Mouse (Mus musculus): Measurements from ENCODE around the gene Prcc. TPM values are rescaled to one million over a fixed set of nuclear protein-coding genes. Genes with fewer than 3 reads are reported as not detected.

The Prcc gene
- polyA plus RNA-seq, 1 experiment from 2014 or later, result 16.5 TPM

Other genes with a start within 250 kb of the Prcc start
- gene Lrrc71, start 137.0 kb downstream of the Prcc start, polyA plus RNA-seq (2015; fragmentation: Nextera tagmentation; extraction: Ambion mirVana), result 0.61 and 1.2 TPM in 2 replicates
- 1.0 and 1.3 TPM in 2 replicates for gene Ntrk1, start 90.4 kb downstream of the Prcc start, polyA plus RNA-seq (2015; fragmentation: Nextera tagmentation; extraction: Ambion mirVana)
- gene Insrr, start 88.7 kb downstream of the Prcc start, polyA plus RNA-seq (2015; fragmentation: Nextera tagmentation; extraction: Ambion mirVana), result 0.41 and 0.52 TPM in 2 replicates
- 4.7 and 7.2 TPM in 2 replicates for gene Pear1, start 61.3 kb downstream of the Prcc start, polyA plus RNA-seq (2015; fragmentation: Nextera tagmentation; extraction: Ambion mirVana)
- gene Sh2d2a, start 38.9 kb downstream of the Prcc start, polyA plus RNA-seq (2015; fragmentation: Nextera tagmentation; extraction: Ambion mirVana), result not detected in 2 replicates
- 226 and 235 TPM in 2 replicates for gene Hdgf, start 20.7 kb upstream of the Prcc start, polyA plus RNA-seq (2015; fragmentation: Nextera tagmentation; extraction: Ambion mirVana)
- gene Mrpl24, start 33.9 kb upstream of the Prcc start, polyA plus RNA-seq (2015; fragmentation: Nextera tagmentation; extraction: Ambion mirVana), result 62.7 and 68.2 TPM in 2 replicates
- 49.7 and 50.0 TPM in 2 replicates for gene Isg20l2, start 44.7 kb upstream of the Prcc start, polyA plus RNA-seq (2015; fragmentation: Nextera tagmentation; extraction: Ambion mirVana)
- 20.1 and 20.2 TPM in 2 replicates for gene Rrnad1, start 45.1 kb upstream of the Prcc start, polyA plus RNA-seq (2015; fragmentation: Nextera tagmentation; extraction: Ambion mirVana)
- 14.9 and 18.4 TPM in 2 replicates for gene Crabp2, start 63.1 kb upstream of the Prcc start, polyA plus RNA-seq (2015; fragmentation: Nextera tagmentation; extraction: Ambion mirVana)
- 50.0 and 56.7 TPM in 2 replicates for gene Nes, start 85.5 kb upstream of the Prcc start, polyA plus RNA-seq (2015; fragmentation: Nextera tagmentation; extraction: Ambion mirVana)
- 26.6 and 27.2 TPM in 2 replicates for gene Bcan, start 114.6 kb upstream of the Prcc start, polyA plus RNA-seq (2015; fragmentation: Nextera tagmentation; extraction: Ambion mirVana)
- gene Hapln2, start 142.0 kb upstream of the Prcc start, polyA plus RNA-seq (2015; fragmentation: Nextera tagmentation; extraction: Ambion mirVana), result 0.43 and 0.89 TPM in 2 replicates
- gene Gpatch4, start 157.5 kb upstream of the Prcc start, polyA plus RNA-seq (2015; fragmentation: Nextera tagmentation; extraction: Ambion mirVana), result 29.7 and 31.1 TPM in 2 replicates
- gene Naxe, start 172.9 kb upstream of the Prcc start, polyA plus RNA-seq (2015; fragmentation: Nextera tagmentation; extraction: Ambion mirVana), result 167 and 170 TPM in 2 replicates
- gene Ttc24, start 192.7 kb upstream of the Prcc start, polyA plus RNA-seq (2015; fragmentation: Nextera tagmentation; extraction: Ambion mirVana), result not detected in 2 replicates
- gene Iqgap3, start 196.4 kb upstream of the Prcc start, polyA plus RNA-seq (2015; fragmentation: Nextera tagmentation; extraction: Ambion mirVana), result 7.1 and 8.9 TPM in 2 replicates